Mouse (Mus musculus): ENCODE data around the gene Tnnt1.
A peak's percentile ranks its signal among the peaks of the same experiment; 100 is the strongest.

Gene Tnnt1

DNA sequence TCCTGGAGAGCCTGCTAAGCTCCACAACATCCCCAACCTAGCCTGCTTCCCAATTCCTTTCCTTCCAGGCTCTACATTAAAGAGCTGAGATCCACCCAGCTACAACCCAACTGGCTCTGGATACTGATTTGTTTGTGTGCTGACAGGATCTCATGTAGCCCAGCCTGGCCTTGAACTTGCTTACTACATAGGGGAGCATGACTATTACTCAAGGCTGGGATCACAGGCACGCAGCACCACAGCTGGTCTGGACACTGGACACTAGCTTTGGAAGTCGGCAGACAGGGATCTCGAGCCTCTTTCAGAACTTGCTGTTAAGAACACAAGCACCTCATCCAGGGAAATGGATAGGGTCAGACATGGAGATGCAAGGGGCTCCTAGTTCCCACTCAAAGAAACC, 19.7 kb downstream of the Tnnt1 start:
- DNase-seq, result no peak

DNA sequence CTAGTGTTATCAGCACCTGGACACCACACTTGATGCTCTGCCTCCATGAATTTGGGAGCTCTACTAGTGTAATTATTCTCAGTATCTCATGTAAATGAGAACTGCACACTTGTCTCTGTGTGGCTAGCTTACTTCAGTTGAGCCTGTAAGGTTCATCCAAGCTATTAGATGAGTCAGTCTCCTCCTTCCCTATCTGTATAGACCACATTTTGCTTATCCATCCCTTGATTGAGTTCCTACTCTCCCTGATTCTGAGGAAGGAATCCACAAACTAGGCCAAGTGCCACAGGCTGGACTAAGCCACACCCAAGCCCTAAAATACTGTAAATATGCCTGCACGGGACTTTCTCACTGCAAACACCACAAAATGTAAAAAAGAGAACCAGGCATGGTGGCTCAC, 22.2 kb downstream of the Tnnt1 start:
- no peak for DNase-seq

DNA sequence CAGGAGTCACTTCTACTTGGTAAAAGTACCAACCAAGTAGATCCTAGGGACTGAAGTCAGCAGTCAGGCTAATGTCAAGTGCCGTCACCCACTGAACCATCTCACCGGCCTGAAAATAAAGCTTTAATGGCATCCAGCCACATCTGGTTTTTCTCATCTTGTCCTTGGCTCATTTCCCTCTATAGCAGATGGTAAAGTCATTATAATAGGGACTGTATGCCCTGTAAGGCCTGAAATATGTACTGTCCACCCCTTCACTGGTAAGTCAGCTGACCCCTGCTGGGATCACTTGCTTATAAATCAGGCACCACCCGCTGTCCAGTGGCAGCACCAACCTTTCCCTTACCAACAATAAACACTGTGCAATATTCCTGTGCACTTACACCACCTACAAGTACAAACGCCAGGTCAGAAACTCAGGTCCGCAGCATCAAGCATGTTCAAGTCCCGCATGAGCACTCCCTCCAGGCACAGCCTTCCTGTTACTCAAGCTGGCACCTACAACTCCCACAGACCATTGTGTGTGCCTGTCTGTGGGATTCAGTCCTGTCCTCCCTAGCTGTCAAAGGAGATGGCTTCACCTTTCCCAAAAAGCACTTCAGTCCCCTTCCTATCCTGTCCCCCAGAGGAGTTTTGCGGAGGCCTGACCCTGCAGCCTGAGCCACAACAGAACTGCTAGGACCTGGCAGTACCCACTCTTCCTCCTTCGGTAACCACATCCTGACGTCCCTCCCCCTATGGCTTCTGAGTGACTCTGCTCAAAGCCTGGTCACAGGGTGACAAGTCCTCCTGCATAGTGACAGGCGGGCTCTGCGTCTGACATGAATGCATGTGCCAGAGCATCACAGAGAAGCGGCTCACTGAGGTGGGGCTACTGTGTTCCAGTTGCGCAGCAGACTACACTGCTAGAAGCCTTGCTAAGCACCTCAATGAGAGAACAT, 23.6 kb downstream of the Tnnt1 start:
- no peak for DNase-seq

DNA sequence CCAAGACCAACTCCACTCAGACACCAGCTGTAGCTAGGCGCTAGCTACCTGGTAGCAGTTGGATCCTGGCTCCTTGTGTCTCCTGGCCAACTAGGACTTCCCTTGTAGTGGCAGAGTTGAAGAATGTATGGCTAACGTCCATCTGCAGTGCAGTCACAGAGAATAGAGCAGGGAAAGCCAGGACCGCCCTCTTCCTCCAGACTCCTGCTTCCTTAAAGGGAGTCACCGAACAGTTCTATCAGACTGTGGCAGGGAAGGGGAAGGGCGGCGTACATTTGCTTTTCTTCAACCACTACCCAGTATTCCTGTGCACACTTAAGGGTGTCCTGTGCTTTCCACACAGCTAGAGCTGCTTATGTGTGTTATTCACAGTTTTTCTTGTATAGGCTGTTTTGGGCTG, 24.9 kb downstream of the Tnnt1 start:
- DNase-seq, result no peak

DNA sequence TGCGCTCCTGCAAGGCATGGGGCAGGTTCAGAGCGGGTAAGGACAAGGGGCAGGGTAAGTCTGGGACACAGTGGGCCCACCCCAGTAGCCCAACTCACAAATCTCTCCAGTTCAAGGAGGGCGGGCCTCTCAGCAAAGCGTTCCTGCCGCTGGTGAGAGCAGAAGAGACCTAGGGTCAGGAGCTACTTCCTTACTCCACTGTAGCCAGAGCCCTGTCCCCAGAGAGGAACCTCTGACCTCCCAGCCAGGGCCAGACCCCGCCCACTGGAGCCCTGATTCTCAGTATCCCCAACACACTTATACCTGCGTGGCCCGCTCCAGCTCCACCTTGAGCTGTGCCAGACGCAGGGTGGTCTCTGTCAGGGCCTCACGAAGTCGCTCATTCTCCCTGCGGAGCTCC, 33.9 kb downstream of the Tnnt1 start:
- no peak for DNase-seq

DNA sequence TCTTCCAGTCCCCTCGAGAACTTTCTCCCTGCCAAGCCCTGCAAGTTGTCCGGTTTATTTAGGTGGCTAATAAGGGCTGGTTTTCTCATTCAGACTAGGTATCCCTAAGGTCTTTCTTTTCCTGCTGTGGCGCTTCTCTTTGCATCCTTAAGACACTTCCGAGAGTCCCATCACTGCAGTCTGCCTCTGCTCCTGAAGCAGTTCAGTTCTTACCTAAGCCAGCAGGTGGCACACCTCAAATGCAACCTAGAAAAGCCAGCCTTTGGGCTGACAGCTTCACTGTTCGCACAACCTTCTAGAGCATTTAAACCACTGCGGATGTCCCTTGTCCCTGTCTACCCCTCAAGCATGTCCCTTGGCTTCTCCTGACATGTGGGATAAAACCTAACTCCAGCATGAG, 36.5 kb downstream of the Tnnt1 start:
- DNase-seq, result peak; percentile 49

DNA sequence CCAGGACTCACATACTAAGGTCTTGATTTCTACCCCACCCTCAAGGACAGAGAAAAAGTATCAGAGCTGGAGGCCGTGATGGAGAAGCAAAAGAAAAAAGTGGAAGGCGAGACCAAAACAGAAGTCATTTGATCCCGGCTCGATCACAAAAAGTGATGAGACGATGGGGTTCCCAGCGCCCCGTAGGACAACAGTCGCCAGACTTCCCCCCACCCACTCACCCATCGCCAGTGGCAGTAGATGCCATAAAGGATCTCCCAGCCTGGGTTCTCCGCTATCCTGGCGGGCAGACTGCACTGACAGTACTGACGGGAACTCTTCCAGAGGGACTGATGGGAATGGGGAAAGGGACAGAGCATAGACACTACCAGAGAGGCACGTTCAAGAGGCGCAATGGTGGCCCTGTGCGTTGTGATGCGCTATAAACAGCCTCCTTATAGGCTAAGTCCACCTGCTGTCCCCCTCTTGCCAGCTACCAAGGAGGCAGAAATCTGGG, 37.3 kb downstream of the Tnnt1 start:
- no peak for DNase-seq

DNA sequence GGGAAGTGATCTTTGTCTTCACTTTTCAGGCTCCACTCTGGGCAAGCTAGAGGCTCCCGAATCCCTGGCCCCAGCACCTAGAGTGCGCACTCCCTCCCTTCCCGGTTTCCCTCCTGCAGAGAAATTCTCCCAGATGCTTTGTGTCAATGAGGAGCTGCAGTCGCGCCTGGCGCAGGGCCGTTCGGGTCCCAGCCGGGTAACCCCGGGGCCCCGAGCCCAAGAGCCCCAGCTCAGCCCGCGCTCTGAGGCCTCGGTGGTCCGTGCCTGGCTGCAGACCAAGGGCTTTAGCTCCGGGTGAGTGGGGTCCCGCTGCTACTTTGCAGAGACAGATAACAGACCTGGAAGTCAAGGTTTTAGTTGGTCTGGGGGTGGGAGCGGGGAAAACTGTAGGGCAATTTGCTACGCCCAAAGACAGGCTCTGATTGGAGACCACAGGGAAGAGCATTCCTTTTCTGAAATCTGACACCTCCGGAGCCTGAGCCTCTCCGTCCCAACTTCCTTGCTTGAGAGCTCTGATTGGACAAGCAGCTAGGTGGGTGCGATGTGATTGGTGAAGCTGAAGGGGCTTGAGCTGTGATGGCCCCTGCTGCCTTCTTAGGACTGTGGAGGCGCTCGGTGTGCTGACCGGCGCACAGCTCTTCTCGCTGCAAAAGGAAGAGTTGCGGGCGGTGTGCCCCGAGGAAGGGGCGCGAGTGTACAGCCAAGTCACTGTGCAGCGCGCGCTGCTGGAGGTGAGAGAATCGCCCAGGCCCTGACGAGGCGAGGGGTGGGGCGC, 38.0 kb downstream of the Tnnt1 start:
- peak; percentile 61 for DNase-seq

DNA sequence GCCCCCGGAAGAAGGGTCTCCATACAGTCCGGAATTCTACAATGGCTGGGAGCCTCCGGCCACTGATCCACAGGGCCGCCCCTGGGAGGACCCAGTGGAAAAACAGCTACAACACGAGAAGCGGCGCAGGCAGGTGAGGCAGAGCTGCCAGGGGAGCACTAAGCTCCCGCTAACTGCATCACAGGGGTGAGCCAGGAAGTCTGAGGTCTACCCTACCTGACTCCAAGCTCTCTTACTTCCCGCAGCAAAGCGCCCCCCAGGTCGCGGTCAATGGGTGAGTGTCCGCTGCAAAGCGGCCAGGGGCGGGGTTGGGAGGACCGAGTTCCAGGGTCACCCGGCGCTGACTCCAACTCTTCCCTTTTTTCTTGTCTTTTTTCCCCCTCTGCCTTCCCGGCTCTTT, 42.2 kb downstream of the Tnnt1 start:
- DNase-seq, result no peak

DNA sequence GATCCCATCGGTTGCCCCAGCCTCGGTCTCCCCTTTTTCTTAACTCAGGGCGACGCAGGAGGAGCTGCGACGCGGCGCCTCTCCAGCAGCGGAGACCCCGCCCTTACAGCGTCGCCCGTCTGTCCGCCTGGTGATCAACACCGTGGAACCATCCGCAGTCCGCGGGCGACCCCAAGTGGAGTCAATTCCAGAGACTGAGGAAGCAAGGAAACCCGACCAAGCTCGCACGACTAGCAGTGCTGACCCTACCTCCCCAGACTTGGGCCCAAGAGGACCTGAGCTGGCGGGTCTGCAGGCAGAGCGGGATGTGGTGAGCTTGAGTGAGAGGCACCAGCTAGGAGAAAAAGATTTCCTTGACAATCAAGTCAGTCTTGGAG, 45.0 kb downstream of the Tnnt1 start:
- peak; percentile 85 for DNase-seq

DNA sequence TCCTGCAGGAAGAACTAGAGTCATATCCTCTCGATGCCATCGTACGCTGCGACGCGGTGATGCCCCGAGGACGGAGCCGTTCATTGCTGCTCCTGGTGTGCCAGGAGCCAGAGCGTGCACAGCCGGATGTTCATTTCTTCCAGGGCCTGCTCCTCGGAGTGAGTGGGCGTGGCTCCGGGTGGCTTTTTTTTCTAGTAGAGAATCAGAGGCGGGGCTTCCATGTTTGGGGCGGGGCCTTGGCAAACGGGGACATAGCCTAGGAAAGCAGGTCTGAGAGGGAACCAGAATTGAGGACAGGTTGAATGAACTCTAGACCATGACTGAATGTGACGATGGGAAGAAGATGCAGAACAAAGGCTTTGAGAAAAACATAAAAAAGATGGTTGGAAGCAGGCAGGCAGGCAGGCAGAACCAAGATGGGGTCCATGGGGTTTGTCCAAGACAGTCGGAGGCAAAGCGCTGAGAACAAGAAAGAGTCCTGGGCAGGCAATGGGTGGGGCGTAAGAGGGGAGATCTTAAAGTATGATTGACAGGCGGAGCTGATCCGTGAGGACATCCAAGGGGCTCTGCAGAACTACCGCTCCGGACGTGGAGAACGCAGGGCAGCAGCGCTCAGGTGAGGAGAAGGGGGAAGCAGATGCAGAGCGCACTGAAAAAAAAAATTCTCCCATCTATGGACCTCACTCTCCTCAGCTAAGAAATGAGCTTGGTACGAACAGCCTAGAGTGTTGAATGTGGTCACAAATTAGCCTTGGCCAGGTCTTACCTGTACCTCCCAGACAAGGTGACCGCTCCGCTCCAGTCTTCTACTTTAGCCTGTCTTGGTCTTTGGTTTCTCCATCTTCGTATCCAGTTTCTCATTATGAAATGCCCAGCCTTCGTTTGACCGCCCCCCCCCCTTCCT, 45.7 kb downstream of the Tnnt1 start:
- DNase-seq, result peak; percentile 55

DNA sequence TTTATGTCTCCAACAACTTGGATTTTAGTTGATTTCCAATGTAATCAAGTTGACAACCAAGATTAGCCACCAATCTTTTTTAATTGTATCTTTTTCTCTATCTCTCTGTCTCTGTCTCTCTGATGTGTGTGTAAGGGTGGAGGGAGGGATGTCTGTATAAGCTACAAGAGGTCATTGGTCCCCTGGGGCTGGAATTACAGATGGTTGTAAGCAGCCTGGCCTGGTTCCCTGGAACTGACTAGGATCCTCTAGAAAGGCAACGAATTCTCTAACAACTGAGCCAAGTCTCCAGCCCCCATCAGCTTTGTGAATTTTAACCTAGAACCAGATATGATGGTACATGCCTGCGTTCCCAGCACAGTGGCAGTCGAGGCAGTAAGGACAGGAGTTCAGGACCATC, 48.4 kb downstream of the Tnnt1 start:
- no peak for DNase-seq

DNA sequence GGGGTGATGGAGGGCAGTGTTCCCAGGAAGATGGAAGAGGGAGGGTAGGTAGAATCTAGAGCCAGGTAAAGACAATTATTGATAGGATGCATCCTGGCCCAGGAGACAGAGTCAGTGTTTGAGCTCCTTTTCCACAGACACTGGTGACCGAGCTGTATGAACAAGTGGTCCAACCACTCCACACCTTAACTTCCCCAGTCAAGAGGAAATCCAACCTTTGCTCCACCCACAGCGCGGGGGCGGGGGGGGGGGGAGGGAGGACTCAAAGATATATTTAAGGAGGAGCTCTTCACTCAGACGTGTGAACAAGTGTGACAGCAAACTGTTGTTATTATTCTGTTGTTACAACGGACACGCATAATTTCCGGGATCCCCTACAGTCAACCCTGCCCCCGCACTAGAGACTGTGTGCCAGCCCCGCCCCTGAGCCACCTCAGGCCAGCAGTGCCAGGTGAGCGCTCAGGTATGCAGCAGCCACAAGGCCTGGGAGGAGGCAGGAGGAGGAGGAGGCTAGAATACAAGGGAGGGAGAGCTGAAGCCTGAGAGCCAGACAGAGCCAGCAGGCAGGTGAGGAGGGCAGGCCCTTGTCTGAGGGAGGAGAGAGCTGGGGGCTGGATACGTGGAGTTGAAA, 51.9 kb downstream of the Tnnt1 start:
- DNase-seq, result no peak

DNA sequence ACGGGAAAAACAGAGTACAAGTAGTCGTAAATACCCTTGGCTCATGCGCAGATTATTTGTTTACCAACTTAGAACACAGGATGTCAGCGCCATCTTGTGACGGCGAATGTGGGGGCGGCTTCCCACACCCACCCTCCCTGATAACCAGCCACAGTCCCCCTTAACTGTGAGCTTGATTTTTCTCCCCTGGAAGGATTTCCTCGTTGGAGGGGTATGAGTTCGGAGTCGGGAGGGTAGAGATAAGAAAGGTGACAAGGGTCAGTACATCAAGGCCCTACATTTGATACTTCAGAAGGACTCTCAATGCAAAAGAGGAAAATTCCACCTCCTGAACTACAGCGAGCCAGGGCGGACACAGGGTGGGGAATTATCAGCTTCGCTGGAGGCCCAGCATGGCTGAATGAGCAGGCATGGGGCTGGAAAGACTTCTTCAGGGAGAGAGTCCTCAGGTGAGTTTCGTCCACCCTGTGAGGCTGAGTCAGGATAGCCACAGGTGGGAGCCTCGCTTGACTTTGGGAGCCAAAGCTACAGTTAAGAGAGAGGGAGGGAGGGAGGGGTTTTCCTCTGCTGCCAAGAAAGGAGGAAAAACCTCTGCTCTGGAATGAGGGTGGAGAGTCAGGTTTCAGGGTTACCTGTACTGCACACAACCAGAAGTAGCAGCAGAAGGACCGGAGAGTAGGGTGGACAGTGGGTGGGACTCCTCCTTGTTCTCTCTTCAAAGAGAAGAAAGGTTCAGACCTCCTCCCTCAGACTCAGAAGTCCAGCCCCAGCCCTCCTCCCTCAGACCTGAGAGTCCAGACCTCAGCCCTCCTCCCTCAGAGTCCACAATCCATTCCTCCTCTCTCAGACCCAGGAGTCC, 55.4 kb downstream of the Tnnt1 start, which contains the start of gene Eps8l1:
Gene Eps8l1, plus strand, starts transcription at position 99 of the 859 bp plus-strand sequence.
- DNase-seq, result no peak
